Mouse (Mus musculus): ENCODE data around the gene Sorbs2.

DNA sequence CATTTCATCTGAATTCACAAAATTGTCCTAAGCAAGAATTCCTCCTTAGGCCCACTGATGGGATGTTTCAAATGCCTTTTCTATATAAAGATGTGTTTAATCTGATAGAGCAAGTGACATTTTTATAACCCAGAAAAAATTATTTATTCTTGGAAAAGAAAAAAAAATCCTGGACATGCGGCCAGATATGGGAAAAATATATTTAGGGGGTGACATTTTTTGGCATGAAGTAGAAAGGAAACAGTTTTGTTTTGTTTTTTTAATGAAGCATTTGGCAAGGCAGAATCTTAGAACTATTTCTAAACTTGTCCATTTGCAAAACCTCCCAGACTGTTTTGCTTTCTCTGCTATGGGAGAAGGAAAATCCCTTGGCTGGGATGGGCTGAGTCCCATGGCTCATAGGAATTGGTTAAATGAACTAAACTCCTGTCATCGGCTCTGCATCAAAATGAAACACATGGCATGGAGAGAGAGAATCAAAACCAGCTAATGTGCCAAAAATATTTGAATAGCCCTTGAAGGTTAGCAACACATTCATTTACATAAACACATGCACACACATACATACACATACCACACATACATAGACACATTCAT lies 182.1 kb downstream of the Sorbs2 start:
- TF ChIP-seq CTCF (IDR thresholded peaks at IDR 0.05; ENCODE audit: low read depth) (no peak), EP300 (IDR thresholded peaks at IDR 0.05; ENCODE audit: low read depth) (no peak)
